Mouse (Mus musculus): ENCODE results near the gene Slc7a8.

Slc7a8 gene

GRCm38 (mm10) chr14:54781610-54782365, at the start of gene Slc7a8:
Gene Slc7a8 (minus strand): TSS chr14:54781946.
- DNase-seq, result peak; percentile 84

DNA sequence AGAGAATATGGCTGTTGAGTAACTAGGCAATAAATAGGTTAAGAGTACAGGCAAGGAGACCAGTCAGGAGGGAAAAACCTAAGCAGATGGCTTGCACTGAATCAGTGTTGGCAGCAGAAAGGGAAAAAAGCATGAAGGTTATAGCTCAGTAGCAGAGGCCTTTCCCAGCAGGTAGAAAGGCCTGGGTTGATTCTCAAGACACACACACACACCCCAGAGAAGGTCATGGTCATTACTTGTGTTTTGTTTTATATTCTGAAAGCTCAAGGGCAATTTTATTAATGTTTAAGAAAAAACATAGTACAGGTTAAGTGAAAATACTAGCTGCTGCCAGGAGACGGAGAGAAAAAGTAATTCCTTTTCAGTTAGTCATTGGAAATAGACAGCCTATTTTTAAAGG, 42.0 kb upstream of the Slc7a8 start:
- no peak for DNase-seq

DNA sequence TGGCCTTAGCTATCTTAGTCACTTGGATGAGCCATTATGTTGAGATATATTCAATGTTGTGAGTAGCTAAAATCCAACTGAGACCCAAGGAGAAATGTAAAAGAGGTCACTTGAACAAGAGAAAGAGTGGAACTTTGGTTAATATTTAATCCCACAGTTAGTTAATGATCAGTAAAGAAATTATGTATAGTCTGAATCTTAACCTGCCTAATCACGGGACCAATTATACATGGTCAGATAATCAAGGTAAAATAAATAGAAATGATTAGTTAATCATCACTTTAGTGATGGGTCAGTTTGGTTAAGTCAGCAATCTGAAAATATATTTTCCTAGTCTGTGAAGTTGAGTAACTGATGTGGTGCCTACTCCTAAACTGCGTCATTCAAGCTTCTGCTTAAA, 40.6 kb upstream of the Slc7a8 start:
- no peak for DNase-seq

- DNase-seq, result peak; percentile 44
Observed at GRCm38 (mm10) chr14:54817791-54818190, 36.0 kb upstream of the Slc7a8 start.

DNA sequence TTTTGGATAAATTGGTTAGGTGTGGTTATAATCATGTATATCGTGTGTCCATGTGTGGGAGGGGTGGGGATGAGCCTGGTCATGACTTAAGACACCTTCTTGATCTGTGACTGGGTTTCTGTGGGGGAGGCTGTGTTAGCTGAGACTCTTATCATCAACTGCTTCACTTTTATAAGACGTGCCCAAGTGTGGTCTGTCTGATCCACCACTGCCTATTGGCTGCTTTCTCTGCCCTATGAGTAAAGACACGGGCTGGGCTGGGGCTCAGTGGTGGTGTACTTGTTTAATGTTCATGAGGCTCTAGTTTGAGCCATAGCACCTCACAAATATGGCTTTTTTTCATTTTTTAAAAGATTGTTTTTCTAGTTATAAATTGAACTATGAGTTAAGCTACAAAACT, 34.0 kb upstream of the Slc7a8 start:
- no peak for DNase-seq

DNA sequence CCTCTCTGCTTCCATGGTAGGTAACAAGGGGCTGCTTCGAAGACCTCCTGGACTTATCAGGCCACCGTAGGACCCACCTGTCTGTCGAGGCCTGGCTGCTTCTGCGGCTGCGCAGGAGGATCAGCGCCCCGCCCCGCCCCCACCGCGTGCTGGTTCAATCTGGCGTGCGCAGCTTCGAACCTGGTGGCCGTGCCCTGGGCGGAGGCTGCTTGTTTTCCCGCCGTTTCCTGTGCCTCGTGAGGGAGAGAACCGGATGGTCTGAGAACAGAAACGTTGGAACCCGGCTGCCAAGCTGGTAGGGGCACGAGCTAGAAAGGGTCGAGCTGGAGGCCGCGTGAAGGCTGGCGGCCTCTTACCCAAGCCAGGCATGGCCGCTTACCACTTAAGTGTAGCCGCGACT, 32.2 kb upstream of the Slc7a8 start, which contains the start of gene Rnf212b:
Rnf212b (plus strand) TSS at position 151 of the 400 bp plus-strand sequence.
- DNase-seq, result no peak

DNA sequence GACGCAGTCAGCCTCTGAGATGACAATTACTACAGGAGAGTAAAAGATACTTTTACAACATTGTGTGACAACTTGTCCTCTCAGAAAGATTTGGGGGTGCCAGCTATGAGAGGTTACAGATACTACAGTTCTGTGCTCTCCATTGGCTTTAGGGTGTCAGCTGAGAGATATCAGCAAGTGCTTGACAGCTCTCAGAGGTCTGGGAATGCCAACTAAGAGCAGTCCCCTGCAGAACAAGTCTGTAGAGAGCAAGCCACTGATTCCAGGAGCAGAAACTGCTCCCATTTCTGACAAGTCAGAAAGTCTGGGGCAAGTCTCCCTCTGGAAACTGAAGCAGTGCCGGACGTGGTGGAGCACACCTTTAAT, 27.9 kb upstream of the Slc7a8 start:
- DNase-seq, result no peak

- DNase-seq, result no peak
Observed at GRCm38 (mm10) chr14:54808718-54809667, 27.2 kb upstream of the Slc7a8 start.

GRCm38 (mm10) chr14:54806124-54806523, 24.4 kb upstream of the Slc7a8 start:
- no peak for DNase-seq

DNA sequence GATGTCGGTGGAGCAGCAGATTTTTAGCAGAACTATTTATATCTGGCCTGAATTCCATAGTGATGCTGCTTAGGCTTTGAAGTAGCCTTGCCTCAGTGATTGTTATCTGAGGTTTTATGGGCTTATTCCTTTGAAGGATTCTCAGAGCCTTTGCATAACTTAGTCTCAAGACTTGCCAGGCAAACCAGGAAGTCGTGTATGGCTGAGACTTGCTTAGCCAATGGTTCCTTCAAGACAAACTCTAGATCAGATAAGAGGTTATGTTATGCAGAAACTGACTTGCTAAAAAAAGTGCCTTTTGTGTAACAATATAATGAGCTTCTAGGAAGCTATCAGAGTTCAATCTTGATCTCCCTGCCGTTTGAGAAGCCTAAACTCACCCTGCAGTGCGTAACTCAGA, 20.7 kb upstream of the Slc7a8 start:
- DNase-seq, result no peak

GRCm38 (mm10) chr14:54799686-54800085, 17.9 kb upstream of the Slc7a8 start:
- DNase-seq, result no peak

- no peak for DNase-seq
Observed at GRCm38 (mm10) chr14:54796760-54797159, 15.0 kb upstream of the Slc7a8 start.

- no peak for DNase-seq
Observed at GRCm38 (mm10) chr14:54795901-54796300, 14.2 kb upstream of the Slc7a8 start.

GRCm38 (mm10) chr14:54793894-54794830, 12.4 kb upstream of the Slc7a8 start:
- DNase-seq, result no peak

DNA sequence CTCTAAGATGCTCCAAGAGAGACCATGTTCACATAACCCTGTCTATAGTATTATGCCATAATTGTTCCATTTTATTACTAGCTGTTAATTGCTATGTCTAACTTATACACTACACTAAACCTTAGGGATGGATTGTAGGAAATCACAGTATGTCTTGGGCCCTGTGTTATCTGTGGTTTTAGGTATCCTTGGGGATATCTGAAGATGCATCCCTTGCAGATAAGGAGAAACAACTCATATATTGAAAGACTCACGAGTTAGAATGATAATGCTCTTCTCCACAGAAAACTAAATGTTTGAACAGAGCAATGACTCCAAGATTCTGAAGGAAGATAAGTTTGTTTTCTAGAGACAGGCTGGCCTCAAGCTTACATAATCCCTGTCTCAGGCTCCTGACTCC, 11.6 kb upstream of the Slc7a8 start:
- DNase-seq, result no peak

DNA sequence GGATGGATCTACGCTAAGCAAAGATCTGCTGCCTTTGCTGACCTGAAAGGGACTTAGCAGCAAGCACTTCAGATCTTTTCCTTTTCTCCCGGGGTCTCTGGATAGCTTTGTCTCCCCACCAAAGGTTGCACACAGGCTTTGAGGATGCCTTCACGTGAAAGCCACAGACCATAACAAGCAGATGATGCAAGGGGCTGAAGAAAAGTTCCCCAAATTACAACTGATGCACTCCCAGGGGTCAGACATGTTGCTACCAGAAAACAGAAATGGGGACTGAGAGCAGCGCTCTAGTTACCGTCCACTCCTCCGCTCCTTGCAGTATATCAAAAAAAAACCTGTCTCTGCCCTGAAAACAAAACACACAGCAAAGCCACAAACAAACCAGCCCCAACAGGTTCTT, 10.4 kb upstream of the Slc7a8 start:
- no peak for DNase-seq

GRCm38 (mm10) chr14:54788231-54788630, 6.5 kb upstream of the Slc7a8 start:
- DNase-seq, result no peak

- no peak for DNase-seq
Observed at GRCm38 (mm10) chr14:54787226-54787625, 5.5 kb upstream of the Slc7a8 start.

GRCm38 (mm10) chr14:54786489-54786888, 4.7 kb upstream of the Slc7a8 start:
- DNase-seq, result peak; percentile 27

- peak; percentile 68 for DNase-seq
Observed at GRCm38 (mm10) chr14:54785898-54786297, 4.2 kb upstream of the Slc7a8 start.

- DNase-seq, result no peak
Observed at GRCm38 (mm10) chr14:54782971-54783370, 1.2 kb upstream of the Slc7a8 start.

GRCm38 (mm10) chr14:54780836-54781609, 723 bp downstream of the Slc7a8 start:
- DNase-seq, result peak; percentile 81

Measured in cerebellum, adult 11 months (tissue).